Mouse (Mus musculus): Measurements from ENCODE around the gene Pex7.

DNA sequence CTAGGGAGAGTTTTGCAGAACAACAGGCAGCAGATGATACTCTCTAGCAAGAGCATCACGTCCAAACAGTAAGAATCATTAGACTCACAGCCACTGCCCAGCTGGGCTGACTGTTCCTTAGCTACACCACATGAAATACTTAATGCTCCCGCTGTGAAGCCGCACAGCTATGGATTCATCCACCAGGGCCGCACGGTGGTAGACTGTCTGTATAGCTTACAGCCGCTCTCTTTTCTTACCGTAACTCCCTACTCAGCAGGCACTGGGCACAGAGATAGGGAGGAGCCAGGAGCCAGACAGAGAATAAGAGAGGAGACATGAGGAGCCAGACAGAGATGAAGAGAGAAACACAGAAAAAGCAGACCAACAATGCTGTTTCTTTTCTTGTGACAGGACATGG lies 30.8 kb downstream of the Pex7 start:
- no peak for TF ChIP-seq CTCF (IDR thresholded peaks at IDR 0.05; ENCODE audit: low read depth)
- TF ChIP-seq EP300 (IDR thresholded peaks at IDR 0.05; ENCODE audit: low read depth), result no peak
